Mouse (Mus musculus): Measurements from ENCODE around the gene Fbxo36. TPM values are rescaled to one million over a fixed set of nuclear protein-coding genes. Genes with fewer than 3 reads are reported as not detected.

Gene Fbxo36
- total RNA-seq, 2 experiments from 2014 or later = 0.41 to 8.7 TPM

GRCm38 (mm10) chr1:84854966-84855365, 15.3 kb downstream of the Fbxo36 start:
- ATAC-seq (replicated peaks; ENCODE audit: poor library complexity, severe bottlenecking) = no peak

DNA sequence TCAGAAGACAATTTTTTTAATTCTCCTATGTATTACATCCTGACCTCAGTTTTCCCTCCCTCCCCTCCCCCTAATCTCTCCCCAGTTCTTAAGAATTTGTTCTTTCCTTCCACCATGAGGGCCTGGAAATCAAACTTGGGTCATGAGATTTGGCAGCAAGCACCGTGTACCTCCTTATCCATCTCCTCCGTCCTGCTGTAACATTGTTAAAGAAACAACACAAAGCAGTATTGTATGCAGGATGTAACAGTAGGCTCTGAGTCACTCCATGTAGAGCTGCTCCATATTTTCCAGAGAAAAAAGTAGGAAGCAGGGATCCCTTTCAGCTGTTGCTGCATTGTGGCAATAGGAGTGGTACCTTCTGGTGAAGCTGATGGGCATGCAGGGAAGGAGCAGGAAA, 16.1 kb downstream of the Fbxo36 start:
- ATAC-seq (replicated peaks; ENCODE audit: poor library complexity, severe bottlenecking) = no peak

DNA sequence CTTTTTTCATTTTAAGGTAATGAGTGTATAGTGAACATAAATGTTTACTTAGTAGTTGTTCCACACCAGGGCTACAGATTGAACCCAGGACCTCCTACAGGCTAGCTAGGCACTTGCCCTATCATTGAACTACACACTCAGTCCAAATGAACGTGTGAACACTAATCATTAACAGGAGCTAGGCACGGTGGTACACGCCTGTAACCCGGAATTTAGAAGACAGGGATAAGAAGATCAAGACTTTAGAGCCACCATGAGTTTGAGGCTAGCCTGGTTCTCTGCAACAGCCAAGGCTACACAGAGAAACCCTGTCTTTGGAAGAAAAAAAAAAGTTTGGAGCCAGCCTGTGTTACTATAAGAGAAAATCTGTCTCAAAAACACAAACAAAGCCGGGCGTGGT, 20.0 kb downstream of the Fbxo36 start:
- no peak for ATAC-seq (replicated peaks; ENCODE audit: poor library complexity, severe bottlenecking)

GRCm38 (mm10) chr1:84860360-84861254, 21.0 kb downstream of the Fbxo36 start:
- ATAC-seq (replicated peaks; ENCODE audit: poor library complexity, severe bottlenecking) = no peak

- ATAC-seq (replicated peaks; ENCODE audit: poor library complexity, severe bottlenecking) = no peak
These were observed 21.6 kb downstream of the Fbxo36 start for GRCm38 (mm10) chr1:84861255-84861630.

- ATAC-seq (replicated peaks; ENCODE audit: poor library complexity, severe bottlenecking) = 0 out of 2 replicates have a peak, but pooled peaks have one; percentile 22
These were observed 25.0 kb downstream of the Fbxo36 start for GRCm38 (mm10) chr1:84864645-84865044.

DNA sequence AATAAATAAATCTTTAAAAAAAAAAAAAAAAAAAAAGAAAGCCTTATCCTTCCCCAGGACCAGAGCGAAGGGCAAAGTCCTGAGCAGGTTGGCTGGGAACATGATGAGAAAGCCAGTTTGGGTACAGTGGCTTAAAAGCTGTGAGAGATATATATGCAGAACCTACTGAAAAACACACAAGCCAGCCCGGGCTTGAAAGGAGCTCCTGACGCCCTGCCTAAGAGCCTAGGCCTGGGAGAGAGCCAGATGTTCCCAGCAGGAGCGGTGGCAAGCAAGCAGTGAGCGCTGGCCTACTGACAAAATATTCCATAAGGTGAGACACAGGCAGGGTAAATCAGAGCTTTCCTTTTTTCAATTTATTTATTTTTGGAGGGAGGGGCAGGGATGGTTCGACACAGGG, 26.6 kb downstream of the Fbxo36 start:
- no peak for ATAC-seq (replicated peaks; ENCODE audit: poor library complexity, severe bottlenecking)

DNA sequence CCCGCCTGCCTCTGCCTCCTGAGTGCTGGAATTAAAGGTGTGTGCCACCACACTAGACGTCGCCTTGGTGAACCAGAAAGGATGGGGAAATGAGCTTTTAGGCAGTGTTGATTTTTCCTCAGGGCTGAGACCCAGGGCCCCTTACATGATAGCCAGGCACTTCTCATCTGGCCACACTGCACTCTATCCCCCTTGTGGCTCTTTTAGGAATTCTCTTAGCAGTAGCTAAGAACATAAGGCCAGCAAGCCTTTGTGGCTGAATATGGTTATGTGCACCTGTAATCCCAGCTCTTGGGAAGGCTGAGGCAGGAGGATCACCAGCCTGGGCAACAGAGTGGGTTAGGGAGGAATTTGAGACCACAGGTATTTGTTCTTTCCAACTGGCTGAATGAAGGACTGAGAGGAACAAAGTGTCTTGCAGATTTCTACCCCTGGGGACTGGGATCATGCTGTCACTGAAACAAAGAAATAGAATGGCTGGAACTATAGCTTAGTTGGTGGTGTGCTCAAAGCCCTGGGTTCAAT, 27.1 kb downstream of the Fbxo36 start:
- ATAC-seq (replicated peaks; ENCODE audit: poor library complexity, severe bottlenecking) = no peak

- no peak for ATAC-seq (replicated peaks; ENCODE audit: poor library complexity, severe bottlenecking)
These were observed 28.7 kb downstream of the Fbxo36 start for GRCm38 (mm10) chr1:84868311-84868710.

GRCm38 (mm10) chr1:84868841-84869240, 29.2 kb downstream of the Fbxo36 start:
- no peak for ATAC-seq (replicated peaks; ENCODE audit: poor library complexity, severe bottlenecking)

DNA sequence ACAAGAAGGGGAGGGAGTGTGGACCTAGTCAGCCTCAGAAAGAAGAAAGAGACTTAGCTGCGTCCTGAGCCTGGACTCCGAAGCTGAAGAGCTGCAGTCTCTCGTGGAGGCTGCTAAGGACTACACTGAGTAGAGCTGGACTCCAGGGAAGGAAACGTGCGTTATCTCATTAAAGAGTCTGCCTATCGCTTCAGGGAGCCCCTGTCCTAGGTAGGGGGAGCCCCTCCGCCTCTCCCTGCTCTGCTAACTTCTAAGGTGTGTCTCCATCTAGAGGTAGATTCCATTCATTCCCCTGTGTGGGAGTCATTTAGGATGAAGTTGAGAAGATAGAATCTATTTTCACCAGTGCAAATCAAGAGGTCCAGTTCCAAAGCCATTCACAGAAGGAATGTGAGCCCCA, 29.9 kb downstream of the Fbxo36 start:
- ATAC-seq (replicated peaks; ENCODE audit: poor library complexity, severe bottlenecking) = no peak

GRCm38 (mm10) chr1:84871131-84871530, 31.5 kb downstream of the Fbxo36 start:
- no peak for ATAC-seq (replicated peaks; ENCODE audit: poor library complexity, severe bottlenecking)

GRCm38 (mm10) chr1:84872105-84872504, 32.5 kb downstream of the Fbxo36 start:
- ATAC-seq (replicated peaks; ENCODE audit: poor library complexity, severe bottlenecking) = no peak

GRCm38 (mm10) chr1:84872939-84873338, 33.3 kb downstream of the Fbxo36 start:
- no peak for ATAC-seq (replicated peaks; ENCODE audit: poor library complexity, severe bottlenecking)

DNA sequence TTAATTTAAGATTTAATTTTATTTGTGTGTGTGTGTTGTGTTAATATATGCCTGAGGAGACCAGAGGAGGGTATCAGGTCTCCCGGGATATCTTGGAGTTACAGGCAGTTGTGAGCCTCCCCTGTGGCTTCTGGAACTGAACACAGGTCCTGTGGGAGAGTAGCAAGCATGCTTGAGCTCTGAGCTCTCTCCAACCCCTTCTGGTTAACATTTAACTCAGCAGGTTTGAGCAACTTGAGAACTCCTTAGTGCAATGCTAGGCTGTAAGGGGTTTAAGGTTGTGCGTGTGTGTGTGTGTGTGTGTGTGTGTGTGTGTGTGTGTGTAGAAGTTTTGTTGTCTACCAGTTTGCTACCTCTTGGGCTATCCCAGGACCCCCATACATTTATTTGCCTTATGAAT, 37.9 kb downstream of the Fbxo36 start:
- ATAC-seq (replicated peaks; ENCODE audit: poor library complexity, severe bottlenecking) = no peak

- no peak for ATAC-seq (replicated peaks; ENCODE audit: poor library complexity, severe bottlenecking)
These were observed 40.0 kb downstream of the Fbxo36 start for GRCm38 (mm10) chr1:84879571-84880120.

- ATAC-seq (replicated peaks; ENCODE audit: poor library complexity, severe bottlenecking) = peak; percentile 61; the same call in 1 of the 2 replicates
These were observed 41.8 kb downstream of the Fbxo36 start for GRCm38 (mm10) chr1:84881248-84882065.

DNA sequence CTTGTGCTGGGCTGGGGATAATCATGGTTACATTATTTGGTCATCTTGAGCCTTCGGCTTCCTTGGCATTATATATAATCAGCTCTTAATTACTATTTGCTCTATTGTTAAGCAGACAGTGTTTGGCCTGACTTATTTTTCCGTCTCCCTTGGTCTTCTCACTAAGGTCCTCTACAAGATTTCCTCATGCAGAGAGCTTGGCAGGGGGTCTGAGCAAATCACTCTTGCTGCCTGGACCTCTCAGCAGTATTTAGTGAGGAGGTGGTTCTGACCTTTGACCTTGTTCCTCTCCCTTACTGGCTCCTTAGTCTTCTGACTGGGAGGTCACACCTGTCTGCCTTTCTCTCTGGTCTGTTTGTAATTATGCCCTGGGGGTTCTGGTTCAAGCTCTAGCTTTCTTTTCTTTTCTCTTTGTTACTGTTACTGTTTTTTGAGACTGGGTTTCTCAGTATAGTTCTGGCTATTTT, 42.5 kb downstream of the Fbxo36 start:
- no peak for ATAC-seq (replicated peaks; ENCODE audit: poor library complexity, severe bottlenecking)

- 0 out of 2 replicates have a peak, but pooled peaks have one; percentile 14 for ATAC-seq (replicated peaks; ENCODE audit: poor library complexity, severe bottlenecking)
These were observed 43.3 kb downstream of the Fbxo36 start for GRCm38 (mm10) chr1:84882937-84883336.

- no peak for ATAC-seq (replicated peaks; ENCODE audit: poor library complexity, severe bottlenecking)
These were observed 44.2 kb downstream of the Fbxo36 start for GRCm38 (mm10) chr1:84883889-84884288.

DNA sequence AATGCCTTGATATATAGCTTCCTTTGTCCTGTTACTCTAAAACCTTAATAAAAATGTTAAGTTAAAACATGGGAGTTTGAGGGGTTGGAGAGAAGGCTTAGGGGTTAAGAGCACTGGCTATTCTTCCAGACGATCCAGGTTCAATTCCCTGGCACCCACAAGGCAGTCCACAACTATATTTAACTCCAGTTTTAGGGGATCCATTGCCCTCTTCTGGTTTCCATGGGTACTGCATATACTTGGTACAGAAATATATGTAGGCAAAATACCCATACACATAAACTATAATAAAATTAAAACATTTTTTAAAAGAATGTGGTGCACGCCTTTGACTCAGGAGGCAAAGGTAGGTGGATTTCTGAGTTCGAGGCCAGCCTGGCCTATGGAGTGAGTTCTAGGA, 45.5 kb downstream of the Fbxo36 start:
- peak; percentile 67 for ATAC-seq (replicated peaks; ENCODE audit: poor library complexity, severe bottlenecking)

All from granulocyte monocyte progenitor cell, adult 5-6 weeks (primary cell).